Mouse (Mus musculus) liver, embryonic 16.5 days (tissue): ENCODE results near the gene Ndrg3. TPM values are rescaled to one million over a fixed set of nuclear protein-coding genes. Genes with fewer than 3 reads are reported as not detected.

Experiments used
- ATAC-seq: fragments of 200-750 bp; cut with Nextera tagmentation; 2 replicates; pipeline ENCODE4 v1.8.0; 2017; ENCODE audit warnings: low read depth, mild to moderate bottlenecking, moderate number of reproducible peaks, moderate library complexity
- H3K27ac ChIP-seq: fragments of 300-500 bp; sonication (generic); 2 replicates; pipeline ENCODE4 v1.5.1; 2014; ENCODE audit warnings: mild to moderate bottlenecking, low read length
- H3K27me3 ChIP-seq: fragments of 300-500 bp; sonication (generic); 2 replicates; pipeline ENCODE4 v1.6.1; 2014; ENCODE audit warnings: low read depth, low read length, mixed read lengths; ENCODE audit not compliant: control insufficient read depth, insufficient read depth
- H3K36me3 ChIP-seq: fragments of 300-500 bp; sonication (generic); 2 replicates; pipeline ENCODE4 v1.6.1; 2014; ENCODE audit warnings: mild to moderate bottlenecking; ENCODE audit not compliant: control insufficient read depth, insufficient read depth
- H3K4me1 ChIP-seq: fragments of 300-500 bp; sonication (generic); 2 replicates; pipeline ENCODE4 v1.6.1; 2014; ENCODE audit warnings: low read depth, low read length, mixed read lengths; ENCODE audit not compliant: control insufficient read depth
- H3K4me2 ChIP-seq: fragments of 300-500 bp; sonication (generic); 2 replicates; pipeline ENCODE4 v1.6.1; 2014; ENCODE audit warnings: low read depth, low read length, mixed read lengths
- H3K4me3 ChIP-seq: fragments of 300-500 bp; sonication (generic); 2 replicates; pipeline ENCODE4 v1.5.1; 2014; ENCODE audit warnings: low read depth, mild to moderate bottlenecking, low read length
- H3K9ac ChIP-seq: fragments of 300-500 bp; sonication (generic); 2 replicates; pipeline ENCODE4 v1.6.1; 2014; ENCODE audit warnings: low read depth, low read length
- H3K9me3 ChIP-seq: fragments of 300-500 bp; sonication (generic); replicated peaks from 2 replicates; pipeline ENCODE4 v1.6.1; 2016; ENCODE audit warnings: low read length; ENCODE audit not compliant: control insufficient read depth
- WGBS: fragments of 180-500 bp; shearing (Covaris S2); extraction: QIAGEN DNeasy Blood & Tissue Kit; methylation state at CpG from one replicate; pipeline ENCODE4 v1.1.7; 2014; ENCODE audit not compliant: insufficient replicate concordance; 5-methylcytosine and 5-hydroxymethylcytosine counted together
- polyA plus RNA-seq: library from polyadenylated mRNA; unstranded; fragments of >200 nt; fragmentation: Nextera tagmentation; extraction: Ambion mirVana; gene quantifications from 2 replicates; pipeline ENCODE4 v1.2.1, GENCODE M21; 2015

Ndrg3 gene
- polyA plus RNA-seq, 1 experiment from 2014 or later: 30.8 TPM

GRCm38 (mm10) chr2:157008509-157008908 lies 16.7 kb upstream of the Ndrg3 start:
- Histone ChIP-seq H3K4me2 (no peak overlapping the region), H3K9me3 (no peaks in the 10 kb centered on the region), H3K9ac (no peak overlapping the region), H3K36me3 (peaks cover 15% of the 10 kb centered on the region), H3K27me3 (no peaks in the 10 kb centered on the region), H3K27ac (no peak overlapping the region), H3K4me3 (no peak overlapping the region), H3K4me1 (peaks cover 37% of the 10 kb centered on the region)
- ATAC-seq: no peak

- peak overlapping the region; percentile 86 for H3K27ac ChIP-seq
- H3K27me3 ChIP-seq: no peaks in the 10 kb centered on the region
- peak overlapping the region; percentile 79 for H3K4me3 ChIP-seq
- peaks cover 32% of the 10 kb centered on the region for H3K4me1 ChIP-seq
- H3K9ac ChIP-seq: peak overlapping the region; percentile 90
- WGBS: 24% methylated on average over 5 of the region's 5 CpGs
- H3K9me3 ChIP-seq: no peaks in the 10 kb centered on the region
- H3K36me3 ChIP-seq: peaks cover 21% of the 10 kb centered on the region
- peak overlapping the region; percentile 84 for H3K4me2 ChIP-seq
- no peak; the same call in 1 of the 2 replicates for ATAC-seq
These were observed 15.4 kb upstream of the Ndrg3 start for GRCm38 (mm10) chr2:157007234-157007596.

- Histone ChIP-seq H3K9me3 (no peaks in the 10 kb centered on the region), H3K27ac (peak within 1 kb of the TSS; percentile 86), H3K27me3 (no peaks in the 10 kb centered on the region), H3K4me3 (peak within 1 kb of the TSS; percentile 79), H3K36me3 (peaks cover 22% of the 10 kb centered on the region), H3K9ac (peak within 1 kb of the TSS; percentile 90), H3K4me1 (peaks cover 29% of the 10 kb centered on the region), H3K4me2 (peak within 1 kb of the TSS; percentile 84)
- WGBS: under 1% methylated on average over 56 of the region's 56 CpGs
- ATAC-seq: peak; percentile 87
These were observed 14.8 kb upstream of the Ndrg3 start, which contains the start of gene Dsn1 for GRCm38 (mm10) chr2:157006511-157007233. Gene Dsn1 (minus strand): TSS chr2:157007154.

GRCm38 (mm10) chr2:157002321-157002720 lies 10.5 kb upstream of the Ndrg3 start:
- 88% methylated on average over 4 of the region's 4 CpGs for WGBS
- H3K36me3 ChIP-seq: peaks cover 51% of the 10 kb centered on the region
- ATAC-seq: no peak

GRCm38 (mm10) chr2:156998263-156998662 lies 6.4 kb upstream of the Ndrg3 start:
- Histone ChIP-seq H3K9ac (no peak overlapping the region), H3K27ac (no peak overlapping the region), H3K4me1 (no peaks in the 10 kb centered on the region), H3K9me3 (no peaks in the 10 kb centered on the region), H3K4me2 (no peak overlapping the region), H3K4me3 (no peak overlapping the region), H3K27me3 (no peaks in the 10 kb centered on the region), H3K36me3 (peaks cover 56% of the 10 kb centered on the region)
- WGBS: 86% methylated on average over 5 of the region's 5 CpGs
- no peak for ATAC-seq

More at GRCm38 (mm10) chr2:157002321-157002720, 10.5 kb upstream of the Ndrg3 start:
- Histone ChIP-seq H3K27ac (no peak overlapping the region), H3K9ac (no peak overlapping the region), H3K4me3 (no peak overlapping the region), H3K4me2 (no peak overlapping the region), H3K9me3 (no peaks in the 10 kb centered on the region), H3K4me1 (peaks cover 12% of the 10 kb centered on the region), H3K27me3 (no peaks in the 10 kb centered on the region)

- ATAC-seq: no peak
- H3K9me3 ChIP-seq: no peaks in the 10 kb centered on the region
- H3K36me3 ChIP-seq: peaks cover 52% of the 10 kb centered on the region
- H3K27ac ChIP-seq: no peak overlapping the region
- H3K9ac ChIP-seq: no peak overlapping the region
- no peaks in the 10 kb centered on the region for H3K27me3 ChIP-seq
- H3K4me2 ChIP-seq: no peak overlapping the region
- 66% methylated on average over 6 of the region's 6 CpGs for WGBS
- peaks cover 3% of the 10 kb centered on the region for H3K4me1 ChIP-seq
- H3K4me3 ChIP-seq: no peak overlapping the region
These were observed 4.7 kb upstream of the Ndrg3 start for GRCm38 (mm10) chr2:156996576-156996975.

- ATAC-seq: no peak
- Histone ChIP-seq H3K27me3 (no peaks in the 10 kb centered on the region), H3K4me3 (peak overlapping the region; percentile 98), H3K9me3 (no peaks in the 10 kb centered on the region), H3K4me1 (peaks cover 22% of the 10 kb centered on the region), H3K36me3 (peaks cover 11% of the 10 kb centered on the region), H3K27ac (peak overlapping the region; percentile 90), H3K4me2 (peak overlapping the region; percentile 84), H3K9ac (peak overlapping the region; percentile 98)
- 4% methylated on average over 16 of the region's 16 CpGs for WGBS
These were observed 977 bp downstream of the Ndrg3 start for GRCm38 (mm10) chr2:156990727-156991431.

- H3K9me3 ChIP-seq: no peaks in the 10 kb centered on the region
- no peak overlapping the region for H3K27ac ChIP-seq
- peaks cover 31% of the 10 kb centered on the region for H3K4me1 ChIP-seq
- no peak overlapping the region for H3K9ac ChIP-seq
- 38% methylated on average over 3 of the region's 3 CpGs for WGBS
- no peaks in the 10 kb centered on the region for H3K36me3 ChIP-seq
- H3K4me3 ChIP-seq: no peak overlapping the region
- no peaks in the 10 kb centered on the region for H3K27me3 ChIP-seq
- no peak overlapping the region for H3K4me2 ChIP-seq
- ATAC-seq: no peak
These were observed 4.5 kb downstream of the Ndrg3 start for GRCm38 (mm10) chr2:156987316-156987715.

- peak overlapping the region; percentile 16; the same call in 1 of the 2 replicates for H3K4me3 ChIP-seq
- H3K4me2 ChIP-seq: peak overlapping the region; percentile 60
- peak overlapping the region; percentile 92 for H3K27ac ChIP-seq
- H3K9ac ChIP-seq: peak overlapping the region; percentile 26
- no peaks in the 10 kb centered on the region for H3K36me3 ChIP-seq
- H3K9me3 ChIP-seq: no peaks in the 10 kb centered on the region
- WGBS: 15% methylated on average over 2 of the region's 2 CpGs
- H3K27me3 ChIP-seq: no peaks in the 10 kb centered on the region
- peaks cover 25% of the 10 kb centered on the region for H3K4me1 ChIP-seq
- peak; percentile 96 for ATAC-seq
These were observed 9.0 kb downstream of the Ndrg3 start for GRCm38 (mm10) chr2:156982864-156983263.
